Mouse (Mus musculus): Measurements from ENCODE around the gene Eml1. TPM values are rescaled to one million over a fixed set of nuclear protein-coding genes. Genes with fewer than 3 reads are reported as not detected.

Eml1 gene
- polyA plus RNA-seq, 1 experiment from 2014 or later: 48.9 TPM

- no peak overlapping the region for H3K27ac ChIP-seq (ENCODE audit: low read depth, low read length)
- 87% methylated on average over 13 of the region's 13 CpGs for whole genome bisulfite sequencing
- H3K4me2 ChIP-seq (ENCODE audit: low read depth, low read length): no peak overlapping the region
- no peak for ATAC-seq (ENCODE audit: low read depth)
- H3K4me3 ChIP-seq (ENCODE audit: low read depth, low read length): no peak overlapping the region
- no peak overlapping the region for H3K9ac ChIP-seq (replicated peaks; ENCODE audit: low read depth, low read length)
- H3K9me3 ChIP-seq (ENCODE audit: control insufficient read depth, low read length): no peaks in the 10 kb centered on the region
- no peaks in the 10 kb centered on the region for H3K36me3 ChIP-seq (ENCODE audit: control insufficient read depth, insufficient read depth, low read length)
- peaks cover 22% of the 10 kb centered on the region for H3K4me1 ChIP-seq (ENCODE audit: control insufficient read depth, insufficient read depth, low read length)
- no peaks in the 10 kb centered on the region for H3K27me3 ChIP-seq (ENCODE audit: control insufficient read depth, insufficient read depth, low read length)
Measured at GRCm38 (mm10) chr12:108437446-108437845, 66.7 kb downstream of the Eml1 start.

- H3K4me2 ChIP-seq (ENCODE audit: low read depth, low read length): no peak overlapping the region; the same call in 1 of the 2 replicates
- under 1% methylated on average over 10 of the region's 10 CpGs for WGBS
- H3K9ac ChIP-seq (replicated peaks; ENCODE audit: low read depth, low read length): no peak overlapping the region; the same call in 1 of the 2 replicates
- peak; percentile 49; the same call in 1 of the 2 replicates for ATAC-seq (ENCODE audit: low read depth)
- H3K36me3 ChIP-seq (ENCODE audit: control insufficient read depth, insufficient read depth, low read length): no peaks in the 10 kb centered on the region
- H3K9me3 ChIP-seq (ENCODE audit: control insufficient read depth, low read length): no peaks in the 10 kb centered on the region
- peak overlapping the region; percentile 57 for H3K27ac ChIP-seq (ENCODE audit: low read depth, low read length)
- H3K27me3 ChIP-seq (ENCODE audit: control insufficient read depth, insufficient read depth, low read length): no peaks in the 10 kb centered on the region
- H3K4me1 ChIP-seq (ENCODE audit: control insufficient read depth, insufficient read depth, low read length): peaks cover 16% of the 10 kb centered on the region
- no peak overlapping the region for H3K4me3 ChIP-seq (ENCODE audit: low read depth, low read length)
Measured at GRCm38 (mm10) chr12:108443271-108443670, 72.5 kb downstream of the Eml1 start.

GRCm38 (mm10) chr12:108443708-108444107, 73.0 kb downstream of the Eml1 start:
- H3K27ac ChIP-seq (ENCODE audit: low read depth, low read length): peak overlapping the region; percentile 57
- peak; percentile 58; the same call in 1 of the 2 replicates for ATAC-seq (ENCODE audit: low read depth)

GRCm38 (mm10) chr12:108444166-108445115, 73.7 kb downstream of the Eml1 start:
- Histone ChIP-seq H3K4me1 (ENCODE audit: control insufficient read depth, insufficient read depth, low read length) (peaks cover 16% of the 10 kb centered on the region), H3K4me2 (ENCODE audit: low read depth, low read length) (no peak overlapping the region), H3K4me3 (ENCODE audit: low read depth, low read length) (no peak overlapping the region), H3K27ac (ENCODE audit: low read depth, low read length) (peak overlapping the region; percentile 22; the same call in 1 of the 2 replicates), H3K9ac (replicated peaks; ENCODE audit: low read depth, low read length) (no peak overlapping the region), H3K9me3 (ENCODE audit: control insufficient read depth, low read length) (no peaks in the 10 kb centered on the region), H3K36me3 (ENCODE audit: control insufficient read depth, insufficient read depth, low read length) (no peaks in the 10 kb centered on the region), H3K27me3 (ENCODE audit: control insufficient read depth, insufficient read depth, low read length) (no peaks in the 10 kb centered on the region)
- 24% methylated on average over 11 of the region's 11 CpGs for WGBS
- peak; percentile 65 for ATAC-seq (ENCODE audit: low read depth)

More at GRCm38 (mm10) chr12:108443708-108444107, 73.0 kb downstream of the Eml1 start:
- Histone ChIP-seq H3K4me2 (ENCODE audit: low read depth, low read length) (no peak overlapping the region; the same call in 1 of the 2 replicates), H3K4me3 (ENCODE audit: low read depth, low read length) (no peak overlapping the region), H3K9ac (replicated peaks; ENCODE audit: low read depth, low read length) (no peak overlapping the region; the same call in 1 of the 2 replicates), H3K4me1 (ENCODE audit: control insufficient read depth, insufficient read depth, low read length) (peaks cover 16% of the 10 kb centered on the region), H3K9me3 (ENCODE audit: control insufficient read depth, low read length) (no peaks in the 10 kb centered on the region), H3K36me3 (ENCODE audit: control insufficient read depth, insufficient read depth, low read length) (no peaks in the 10 kb centered on the region), H3K27me3 (ENCODE audit: control insufficient read depth, insufficient read depth, low read length) (no peaks in the 10 kb centered on the region)
- 19% methylated on average over 5 of the region's 5 CpGs for WGBS

- no peaks in the 10 kb centered on the region for H3K36me3 ChIP-seq (ENCODE audit: control insufficient read depth, insufficient read depth, low read length)
- H3K4me3 ChIP-seq (ENCODE audit: low read depth, low read length): no peak overlapping the region
- no peaks in the 10 kb centered on the region for H3K9me3 ChIP-seq (ENCODE audit: control insufficient read depth, low read length)
- peaks cover 18% of the 10 kb centered on the region for H3K4me1 ChIP-seq (ENCODE audit: control insufficient read depth, insufficient read depth, low read length)
- no peak overlapping the region for H3K4me2 ChIP-seq (ENCODE audit: low read depth, low read length)
- no peak for ATAC-seq (ENCODE audit: low read depth)
- no peaks in the 10 kb centered on the region for H3K27me3 ChIP-seq (ENCODE audit: control insufficient read depth, insufficient read depth, low read length)
- no peak overlapping the region for H3K27ac ChIP-seq (ENCODE audit: low read depth, low read length)
- H3K9ac ChIP-seq (replicated peaks; ENCODE audit: low read depth, low read length): no peak overlapping the region
- WGBS: 72% methylated on average over 2 of the region's 2 CpGs
Measured at GRCm38 (mm10) chr12:108446721-108447120, 76.0 kb downstream of the Eml1 start.

- H3K4me2 ChIP-seq (ENCODE audit: low read depth, low read length): no peak overlapping the region
- H3K36me3 ChIP-seq (ENCODE audit: control insufficient read depth, insufficient read depth, low read length): no peaks in the 10 kb centered on the region
- H3K9me3 ChIP-seq (ENCODE audit: control insufficient read depth, low read length): no peaks in the 10 kb centered on the region
- H3K4me3 ChIP-seq (ENCODE audit: low read depth, low read length): no peak overlapping the region
- ATAC-seq (ENCODE audit: low read depth): no peak
- H3K27me3 ChIP-seq (ENCODE audit: control insufficient read depth, insufficient read depth, low read length): no peaks in the 10 kb centered on the region
- no peak overlapping the region for H3K27ac ChIP-seq (ENCODE audit: low read depth, low read length)
- no peak overlapping the region for H3K9ac ChIP-seq (replicated peaks; ENCODE audit: low read depth, low read length)
- WGBS: 93% methylated on average over 7 of the region's 7 CpGs
- H3K4me1 ChIP-seq (ENCODE audit: control insufficient read depth, insufficient read depth, low read length): peaks cover 14% of the 10 kb centered on the region
Measured at GRCm38 (mm10) chr12:108448396-108448795, 77.6 kb downstream of the Eml1 start.

- H3K4me1 ChIP-seq (ENCODE audit: control insufficient read depth, insufficient read depth, low read length): peaks cover 2% of the 10 kb centered on the region; the same call in 1 of the 2 replicates
- no peaks in the 10 kb centered on the region for H3K27me3 ChIP-seq (ENCODE audit: control insufficient read depth, insufficient read depth, low read length)
- no peak overlapping the region for H3K27ac ChIP-seq (ENCODE audit: low read depth, low read length)
- H3K4me3 ChIP-seq (ENCODE audit: low read depth, low read length): no peak overlapping the region
- no peak overlapping the region for H3K4me2 ChIP-seq (ENCODE audit: low read depth, low read length)
- ATAC-seq (ENCODE audit: low read depth): no peak
- 79% methylated on average over 11 of the region's 11 CpGs for WGBS
- no peak overlapping the region for H3K9ac ChIP-seq (replicated peaks; ENCODE audit: low read depth, low read length)
- no peaks in the 10 kb centered on the region for H3K9me3 ChIP-seq (ENCODE audit: control insufficient read depth, low read length)
- no peaks in the 10 kb centered on the region for H3K36me3 ChIP-seq (ENCODE audit: control insufficient read depth, insufficient read depth, low read length)
Measured at GRCm38 (mm10) chr12:108449935-108450334, 79.2 kb downstream of the Eml1 start.

- Histone ChIP-seq H3K4me3 (ENCODE audit: low read depth, low read length) (no peak overlapping the region), H3K4me2 (ENCODE audit: low read depth, low read length) (no peak overlapping the region), H3K9ac (replicated peaks; ENCODE audit: low read depth, low read length) (no peak overlapping the region), H3K27ac (ENCODE audit: low read depth, low read length) (0 out of 2 replicates have a peak overlapping the region, but pooled peaks have one; percentile 34), H3K9me3 (ENCODE audit: control insufficient read depth, low read length) (no peaks in the 10 kb centered on the region), H3K36me3 (ENCODE audit: control insufficient read depth, insufficient read depth, low read length) (no peaks in the 10 kb centered on the region), H3K4me1 (ENCODE audit: control insufficient read depth, insufficient read depth, low read length) (peaks cover 2% of the 10 kb centered on the region; the same call in 1 of the 2 replicates), H3K27me3 (ENCODE audit: control insufficient read depth, insufficient read depth, low read length) (no peaks in the 10 kb centered on the region)
- WGBS: 68% methylated on average over 5 of the region's 5 CpGs
- no peak for ATAC-seq (ENCODE audit: low read depth)
Measured at GRCm38 (mm10) chr12:108450546-108450945, 79.8 kb downstream of the Eml1 start.
